Mouse (Mus musculus) MEL (cell line): ENCODE measurements around the gene Mettl17. TPM values are rescaled to one million over a fixed set of nuclear protein-coding genes. Genes with fewer than 3 reads are reported as not detected.

Source experiments
- DNase-seq: peaks from one replicate; pipeline ENCODE4 v3.0.0; 2011; ENCODE audit warnings: low read depth, low spot score
- H3K27ac ChIP-seq: 2 replicates; pipeline ENCODE4 v1.5.1; 2012; ENCODE audit warnings: low read depth, mild to moderate bottlenecking, control low read depth, low read length, moderate library complexity; ENCODE audit not compliant: control insufficient read depth
- H3K27me3 ChIP-seq, 2 experiments: fragments of 150-350 bp in 1 of 2; sonication (generic) in 1 of 2; 2 replicates each; pipeline ENCODE4 v1.6.1; 2012; ENCODE audit warnings: low read length in 2 of 2, mild to moderate bottlenecking in 2 of 2, improper control_type of control experiment in 1 of 2, moderate library complexity in 1 of 2; ENCODE audit not compliant: insufficient read depth in 2 of 2, control insufficient read depth in 1 of 2
- H3K36me3 ChIP-seq, 2 experiments: 2 replicates each; pipeline ENCODE4 v1.6.1; 2012 to 2014; ENCODE audit warnings: low read length in 2 of 2, improper control_type of control experiment in 1 of 2, inconsistent platforms in 1 of 2, mild to moderate bottlenecking in 1 of 2; ENCODE audit not compliant: insufficient read depth in 2 of 2, control insufficient read depth in 1 of 2
- H3K4me1 ChIP-seq, 2 experiments: fragments of 150-350 bp in 1 of 2; sonication (generic) in 1 of 2; 2 replicates each; pipeline ENCODE4 v1.6.1; 2012; ENCODE audit warnings: low read length in 2 of 2, improper control_type of control experiment in 1 of 2, mild to moderate bottlenecking in 1 of 2; ENCODE audit not compliant: insufficient read depth in 2 of 2, control insufficient read depth in 1 of 2
- H3K4me3 ChIP-seq, 2 experiments: fragments of 150-350 bp in 1 of 2; sonication (generic) in 1 of 2; 2 replicates each; pipeline ENCODE4 v1.5.1; 2012; ENCODE audit warnings: low read depth in 2 of 2, low read length in 2 of 2, mild to moderate bottlenecking in 2 of 2, moderate library complexity in 2 of 2, control low read depth in 1 of 2, improper control_type of control experiment in 1 of 2; ENCODE audit not compliant: control insufficient read depth in 1 of 2, insufficient read depth in 1 of 2
- H3K79me2 ChIP-seq: 2 replicates; pipeline ENCODE4 v1.6.1; 2012; ENCODE audit warnings: mild to moderate bottlenecking, low read length, moderate library complexity; ENCODE audit not compliant: control insufficient read depth, poor library complexity, insufficient read depth
- H3K9ac ChIP-seq: 2 replicates; pipeline ENCODE4 v1.6.1; 2012; ENCODE audit warnings: low read depth, mild to moderate bottlenecking, control low read depth, low read length, moderate library complexity; ENCODE audit not compliant: control insufficient read depth, poor library complexity, severe bottlenecking
- H3K9me3 ChIP-seq: fragments of 150-350 bp; sonication (generic); replicated peaks from 2 replicates; pipeline ENCODE4 v1.6.1; 2012; ENCODE audit warnings: mild to moderate bottlenecking, low read length, improper control_type of control experiment, moderate library complexity; ENCODE audit not compliant: insufficient read depth
- CHD1 ChIP-seq: IDR thresholded peaks from 2 replicates; pipeline ENCODE4 v1.6.1; 2012; ENCODE audit warnings: low read depth, mild to moderate bottlenecking, inconsistent platforms, low read length, improper control_type of control experiment
- E2F4 ChIP-seq: IDR thresholded peaks from 2 replicates; pipeline ENCODE4 v1.6.1; 2011; ENCODE audit warnings: low read depth, low read length, improper control_type of control experiment, borderline replicate concordance
- ELF1 ChIP-seq: IDR thresholded peaks from 2 replicates; pipeline ENCODE4 v1.6.1; 2014; ENCODE audit warnings: low read depth, mild to moderate bottlenecking, inconsistent platforms, low read length, improper control_type of control experiment, moderate library complexity
- EP300 ChIP-seq, 2 experiments: IDR thresholded peaks; 2 replicates each; pipeline ENCODE4 v1.6.1; 2011; ENCODE audit warnings: improper control_type of control experiment in 2 of 2, low read length in 2 of 2, low read depth in 1 of 2, mild to moderate bottlenecking in 1 of 2
- HCFC1 ChIP-seq: IDR thresholded peaks from 2 replicates; pipeline ENCODE4 v1.6.1; 2012; ENCODE audit warnings: low read depth, mild to moderate bottlenecking, inconsistent platforms, low read length, improper control_type of control experiment, moderate library complexity
- JUND ChIP-seq: IDR thresholded peaks from 2 replicates; pipeline ENCODE4 v1.6.1; 2011; ENCODE audit warnings: low read depth, mild to moderate bottlenecking, improper control_type of control experiment, low read length
- KAT2A ChIP-seq: conservative IDR thresholded peaks from 2 replicates; pipeline ENCODE4 v1.6.1; 2012; ENCODE audit warnings: low read depth, low read length, improper control_type of control experiment, inconsistent platforms
- MAFK ChIP-seq: IDR thresholded peaks from 2 replicates; pipeline ENCODE4 v1.6.1; 2011; ENCODE audit warnings: low read depth, mild to moderate bottlenecking, low read length, improper control_type of control experiment, borderline replicate concordance
- MAZ ChIP-seq: IDR thresholded peaks from 2 replicates; pipeline ENCODE4 v1.6.1; 2012; ENCODE audit warnings: low read depth, mild to moderate bottlenecking, inconsistent platforms, low read length, improper control_type of control experiment
- MEF2A ChIP-seq: IDR thresholded peaks from 2 replicates; pipeline ENCODE4 v1.6.1; 2014; ENCODE audit warnings: low read depth, mild to moderate bottlenecking, inconsistent platforms, low read length, improper control_type of control experiment; ENCODE audit not compliant: poor library complexity, insufficient replicate concordance, severe bottlenecking; ENCODE audit errors: extremely low read depth
- MYB ChIP-seq: IDR thresholded peaks from 2 replicates; pipeline ENCODE4 v1.6.1; 2011; ENCODE audit warnings: mild to moderate bottlenecking, low read depth, low read length, improper control_type of control experiment
- NELFE ChIP-seq: IDR thresholded peaks from 2 replicates; pipeline ENCODE4 v1.6.1; 2011; ENCODE audit warnings: low read depth, low read length, improper control_type of control experiment
- RCOR1 ChIP-seq: IDR thresholded peaks from 2 replicates; pipeline ENCODE4 v1.6.1; 2012; ENCODE audit warnings: low read depth, mild to moderate bottlenecking, inconsistent platforms, low read length, improper control_type of control experiment
- SMC3 ChIP-seq: IDR thresholded peaks from 2 replicates; pipeline ENCODE4 v1.6.1; 2011; ENCODE audit warnings: low read depth, low read length, improper control_type of control experiment
- TBP ChIP-seq: IDR thresholded peaks from 2 replicates; pipeline ENCODE4 v1.8.0; 2011; ENCODE audit warnings: low read depth, low read length, improper control_type of control experiment
- TCF12 ChIP-seq: IDR thresholded peaks from 2 replicates; pipeline ENCODE4 v1.6.1; 2014; ENCODE audit warnings: low read depth, mild to moderate bottlenecking, inconsistent platforms, low read length, improper control_type of control experiment, moderate library complexity
- USF1 ChIP-seq: IDR thresholded peaks from 2 replicates; pipeline ENCODE4 v1.6.1; 2014; ENCODE audit warnings: low read depth, mild to moderate bottlenecking, inconsistent platforms, low read length, improper control_type of control experiment, moderate library complexity
- USF2 ChIP-seq, 2 experiments: IDR thresholded peaks; 2 replicates each; pipeline ENCODE4 v1.6.1; 2011 to 2012; ENCODE audit warnings: improper control_type of control experiment in 2 of 2, low read length in 2 of 2, borderline replicate concordance in 1 of 2, inconsistent platforms in 1 of 2, low read depth in 1 of 2, mild to moderate bottlenecking in 1 of 2; ENCODE audit not compliant: insufficient read depth in 1 of 2
- ZKSCAN1 ChIP-seq: IDR thresholded peaks from 2 replicates; pipeline ENCODE4 v1.6.1; 2012; ENCODE audit warnings: low read depth, mild to moderate bottlenecking, inconsistent platforms, low read length, improper control_type of control experiment, moderate library complexity
- ZMIZ1 ChIP-seq: IDR thresholded peaks from 2 replicates; pipeline ENCODE4 v1.6.1; 2012; ENCODE audit warnings: low read depth, mild to moderate bottlenecking, inconsistent platforms, low read length, improper control_type of control experiment, moderate library complexity
- polyA plus RNA-seq, 2 experiments: library from polyadenylated mRNA; stranded (reverse) in 1 of 2; unstranded in 1 of 2; fragments of >175 nt in 1 of 2; fragments of >200 nt in 1 of 2; gene quantifications; 2 replicates each; pipeline versions ENCODE4 v1.2.1 to v1.2.4; 2012; ENCODE audit warnings: low replicate concordance in 2 of 2, low read depth in 1 of 2; ENCODE audit not compliant: insufficient read length in 2 of 2, insufficient read depth in 1 of 2, missing spikeins in 1 of 2
- total RNA-seq: library from RNA; depleted of rRNA; stranded (reverse); fragments of 300-350 nt; gene quantifications from 2 replicates; pipeline ENCODE4 v1.2.3, GENCODE M21; 2012

The Mettl17 gene
- total and polyA plus RNA-seq, 3 experiments = 28.3 to 54.4 TPM; not detected in 1

- Histone ChIP-seq H3K9me3 (no peaks in the 10 kb centered on the region), H3K27ac (no peak overlapping the region), H3K9ac (no peak overlapping the region), H3K4me3 (no peak overlapping the region), H3K27me3 (no peaks in the 10 kb centered on the region), H3K36me3 (peaks cover 0 to 9% of the 10 kb centered on the region in 2 experiments; a peak in 2 of 4 replicates), H3K4me1 (peaks cover 0 to 4% of the 10 kb centered on the region in 2 experiments; a peak in 2 of 4 replicates), H3K79me2 (peaks cover 3% of the 10 kb centered on the region)
- TF ChIP-seq MEF2A (no peak), EP300 (IDR thresholded peaks at IDR 0.05; ENCODE audit: low read depth in 1 of 2, low read length in 2 of 2) (no peak), KAT2A (no peak), SMC3 (no peak), USF2 (IDR thresholded peaks at IDR 0.05; ENCODE audit: borderline replicate concordance in 1 of 2, insufficient read depth in 1 of 2, low read depth in 1 of 2, low read length in 2 of 2) (no peak), ZMIZ1 (no peak), HCFC1 (no peak), E2F4 (no peak), ELF1 (no peak), NELFE (no peak), MAFK (no peak), RCOR1 (no peak), CHD1 (no peak), JUND (no peak), MAZ (no peak), TCF12 (no peak)
- DNase-seq = no peak
These were observed 1.4 kb downstream of the Mettl17 start for GRCm38 (mm10) chr14:51886051-51886450.

GRCm38 (mm10) chr14:51889833-51890232 is 5.2 kb downstream of the Mettl17 start:
- no peak for TF ChIP-seq NELFE
- no peak for TF ChIP-seq TBP
- TF ChIP-seq MYB = no peak
- no peak for TF ChIP-seq ZKSCAN1
- TF ChIP-seq USF1 = no peak
- no peak for TF ChIP-seq MAZ
- TF ChIP-seq, all 39 proteins: peak for 0
- Histone ChIP-seq H3K79me2 (peaks cover 3% of the 10 kb centered on the region), H3K9ac (no peak overlapping the region), H3K4me1 (peaks cover 0 to 10% of the 10 kb centered on the region in 2 experiments; a peak in 1 of 4 replicates), H3K4me3 (no peak overlapping the region), H3K27ac (no peak overlapping the region), H3K27me3 (no peaks in the 10 kb centered on the region), H3K9me3 (no peaks in the 10 kb centered on the region), H3K36me3 (peaks cover 0 to 10% of the 10 kb centered on the region in 2 experiments; a peak in 2 of 4 replicates)
- DNase-seq = no peak
